Mouse (Mus musculus) left cerebral cortex, postnatal 4 days (tissue): ENCODE results near the gene Tjp2. TPM values are rescaled to one million over a fixed set of nuclear protein-coding genes. Genes with fewer than 3 reads are reported as not detected.
A peak's percentile ranks its signal among the peaks of the same experiment; 100 is the strongest.
"Not testable (repeated sequence)": the region's sequence is repeated elsewhere in the genome, so short reads cannot be mapped to it uniquely, and the experiment has no call there.

ENCODE experiments used
- DNase-seq: peaks from one replicate; pipeline ENCODE4 v3.0.0-alpha.2; 2022
- intact Hi-C: fragments of 180-260 bp; cut with DNase I; formaldehyde crosslinking; loops from one replicate; pipeline ENCODE4 v1.15.1; 2025
- total RNA-seq, 2 experiments: library from RNA; stranded (reverse); gene quantifications; 2 replicates each; pipeline ENCODE4 v1.2.3; 2021

Tjp2 gene
- total RNA-seq, 2 experiments from 2014 or later = 19.0 to 20.3 TPM

GRCm38 (mm10) chr19:24187358-24187757 is 37.5 kb downstream of the Tjp2 start:
- DNase-seq, intact Hi-C loops: not testable (repeated sequence)

GRCm38 (mm10) chr19:24183680-24184235 is 41.1 kb downstream of the Tjp2 start:
- intact Hi-C loops = no loop called here
- no peak for DNase-seq

- DNase-seq = no peak
- intact Hi-C loops = no loop called here
Measured at GRCm38 (mm10) chr19:24180415-24180814, 44.4 kb downstream of the Tjp2 start.

GRCm38 (mm10) chr19:24178086-24178485 is 46.7 kb downstream of the Tjp2 start:
- intact Hi-C loops = no loop called here
- no peak for DNase-seq

GRCm38 (mm10) chr19:24176692-24177091 is 48.1 kb downstream of the Tjp2 start:
- no peak for DNase-seq
- intact Hi-C loops = no loop called here

- DNase-seq = no peak
- intact Hi-C loops = no loop called here
Measured at GRCm38 (mm10) chr19:24174896-24175295, 49.9 kb downstream of the Tjp2 start.

GRCm38 (mm10) chr19:24173608-24174523 is 51.0 kb downstream of the Tjp2 start:
- peak; percentile 94 for DNase-seq
- intact Hi-C loops = no loop called here

- DNase-seq = no peak
- intact Hi-C loops = no loop called here
Measured at GRCm38 (mm10) chr19:24173020-24173419, 51.8 kb downstream of the Tjp2 start.

GRCm38 (mm10) chr19:24168531-24168930 is 56.3 kb downstream of the Tjp2 start:
- intact Hi-C loops = no loop called here
- DNase-seq = no peak

GRCm38 (mm10) chr19:24166516-24167091 is 58.2 kb downstream of the Tjp2 start:
- intact Hi-C loops = no loop called here
- DNase-seq = no peak

- DNase-seq = no peak
- intact Hi-C loops = no loop called here
Measured at GRCm38 (mm10) chr19:24163974-24164373, 60.9 kb downstream of the Tjp2 start.

GRCm38 (mm10) chr19:24160460-24160859 is 64.4 kb downstream of the Tjp2 start:
- DNase-seq = no peak
- intact Hi-C loops = no loop called here

- DNase-seq = no peak
- intact Hi-C loops = no loop called here
Measured at GRCm38 (mm10) chr19:24159751-24160150, 65.1 kb downstream of the Tjp2 start.

GRCm38 (mm10) chr19:24159334-24159733 is 65.5 kb downstream of the Tjp2 start:
- no peak for DNase-seq
- intact Hi-C loops = no loop called here

GRCm38 (mm10) chr19:24156067-24156455 is 68.8 kb downstream of the Tjp2 start:
- no peak for DNase-seq
- intact Hi-C loops = no loop called here

GRCm38 (mm10) chr19:24155395-24156066 is 69.3 kb downstream of the Tjp2 start:
- DNase-seq = no peak
- intact Hi-C loops = no loop called here

- intact Hi-C loops = no loop called here
- peak; percentile 41 for DNase-seq
Measured at GRCm38 (mm10) chr19:24153266-24154023, 71.4 kb downstream of the Tjp2 start.

- no peak for DNase-seq
- intact Hi-C loops = no loop called here
Measured at GRCm38 (mm10) chr19:24144009-24144408, 80.8 kb downstream of the Tjp2 start.

- intact Hi-C loops = no loop called here
- peak; percentile 30 for DNase-seq
Measured at GRCm38 (mm10) chr19:24142621-24143061, 82.2 kb downstream of the Tjp2 start.

GRCm38 (mm10) chr19:24140298-24140697 is 84.5 kb downstream of the Tjp2 start:
- no peak for DNase-seq
- intact Hi-C loops = no loop called here
